Mouse (Mus musculus) cerebellum, adult (tissue): ENCODE results near the gene Cnfn.

ENCODE experiments used
- ATAC-seq: cut with Nextera tagmentation; 2 replicates; pipeline ENCODE4 v1.9.2; 2017; ENCODE audit warnings: mild to moderate bottlenecking, moderate library complexity, mixed read lengths; ENCODE audit not compliant: insufficient number of reproducible peaks, low FRiP score, low TSS enrichment

Gene Cnfn

DNA sequence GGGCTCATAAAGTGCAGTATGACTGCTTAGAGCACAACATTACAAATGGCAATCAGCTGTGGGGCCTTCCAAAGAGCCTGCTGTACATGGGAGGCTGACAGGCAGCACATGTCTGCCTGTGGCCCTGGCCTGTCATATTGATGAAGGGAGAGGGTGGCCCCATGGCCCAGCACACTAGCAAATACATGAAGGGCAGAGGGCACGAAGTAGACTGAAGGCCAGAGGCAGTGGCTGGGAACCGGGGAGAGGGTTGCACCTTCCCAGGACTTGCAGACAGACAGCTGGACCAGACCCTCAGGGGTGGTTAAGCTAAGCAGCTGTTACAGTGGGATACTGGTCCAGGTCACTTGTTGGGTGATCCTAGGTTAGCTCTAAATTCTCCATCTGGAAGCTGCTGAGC is 21.5 kb upstream of the Cnfn start:
- ATAC-seq, result no peak

DNA sequence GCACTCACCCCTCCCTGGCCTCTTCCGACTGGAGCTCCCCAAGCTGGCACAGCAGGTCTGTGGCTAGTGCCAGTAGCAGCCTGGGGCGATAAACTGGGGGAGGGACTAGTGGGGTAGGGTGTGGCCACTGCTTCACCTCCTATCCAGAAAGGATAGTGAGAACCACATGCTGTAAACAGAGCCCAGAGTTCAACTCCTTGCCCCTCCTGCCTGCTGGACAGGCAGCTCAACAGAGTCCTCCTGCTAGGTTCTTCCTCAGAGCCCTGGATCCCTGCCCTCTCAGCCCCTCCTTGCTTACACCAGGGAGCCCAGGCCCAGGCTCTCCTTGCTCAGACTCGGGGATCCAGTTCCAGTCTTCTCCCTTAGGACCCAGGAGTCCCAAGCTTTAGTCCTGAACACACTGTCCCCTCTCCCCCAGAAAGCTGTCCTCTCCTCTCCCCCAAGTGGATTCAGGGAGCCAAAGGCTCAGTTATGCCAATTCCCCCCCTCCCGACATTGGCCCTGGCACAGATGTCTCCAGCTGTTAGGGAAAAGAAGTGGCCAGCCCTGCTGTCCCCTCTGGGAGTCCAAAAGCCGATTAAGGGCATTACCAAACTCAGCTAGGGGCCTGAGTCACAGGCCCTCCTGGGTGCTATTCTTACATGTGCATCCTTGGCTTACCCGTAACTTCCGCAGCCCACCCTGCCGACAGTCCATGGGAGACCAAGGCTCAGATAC is 20.7 kb upstream of the Cnfn start:
- no peak for ATAC-seq

DNA sequence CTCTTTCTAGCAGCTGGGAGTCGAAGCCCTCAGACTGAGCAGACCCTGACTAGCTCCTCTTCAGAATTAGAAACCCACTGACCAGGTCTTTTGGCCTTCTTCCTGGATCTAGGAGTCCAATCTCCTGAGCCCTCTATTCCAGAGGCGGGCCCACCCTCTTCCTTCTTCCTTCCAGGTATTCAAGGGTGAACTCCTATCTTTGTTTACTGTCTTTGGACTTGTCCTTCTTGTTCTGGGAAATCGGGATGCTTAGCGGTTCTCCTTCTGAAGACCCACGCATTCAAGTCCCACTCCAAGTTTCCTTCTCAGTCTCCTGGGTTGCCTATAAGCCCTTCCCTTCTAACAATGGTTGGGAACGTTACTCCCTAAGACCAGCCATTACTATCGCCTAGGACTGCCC is 19.4 kb upstream of the Cnfn start:
- ATAC-seq, result no peak

DNA sequence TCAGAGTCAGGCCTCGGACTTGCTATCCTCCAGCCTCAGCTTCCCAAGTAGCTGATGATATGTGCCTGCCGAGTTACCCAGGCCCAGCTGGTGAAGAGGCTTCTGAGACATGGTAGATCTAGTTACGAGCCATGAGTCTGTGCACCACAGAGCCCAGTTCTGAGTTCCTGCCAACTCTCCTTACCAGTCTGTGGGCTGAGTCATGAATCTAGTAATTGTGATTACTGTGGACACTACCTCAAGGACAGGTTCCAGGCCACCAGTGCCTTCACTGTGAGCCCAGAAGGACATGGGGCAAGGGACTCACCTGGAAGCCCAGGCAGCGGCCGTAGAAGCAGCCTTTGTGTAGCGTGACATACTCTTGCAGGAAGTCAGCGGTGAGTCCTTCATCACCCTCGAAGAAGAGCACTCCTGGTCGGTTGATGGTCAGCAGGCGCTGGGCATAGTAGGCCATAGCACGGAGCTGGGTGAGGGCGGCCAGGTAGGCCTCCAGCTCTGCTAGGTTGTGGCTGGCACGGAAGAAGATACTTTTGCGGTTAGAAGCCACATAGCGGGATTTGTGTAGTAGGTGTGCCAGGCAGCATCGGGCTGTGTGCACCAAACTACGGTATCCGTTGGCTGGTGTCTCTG is 18.4 kb upstream of the Cnfn start:
- ATAC-seq, result no peak

- ATAC-seq, result no peak
These were observed 16.5 kb upstream of the Cnfn start for GRCm38 (mm10) chr7:25385850-25386555.

- no peak for ATAC-seq
These were observed 15.7 kb upstream of the Cnfn start for GRCm38 (mm10) chr7:25385259-25385658.

GRCm38 (mm10) chr7:25384818-25385217 is 15.3 kb upstream of the Cnfn start:
- ATAC-seq, result no peak

- no peak for ATAC-seq
These were observed 14.8 kb upstream of the Cnfn start for GRCm38 (mm10) chr7:25384318-25384717.

DNA sequence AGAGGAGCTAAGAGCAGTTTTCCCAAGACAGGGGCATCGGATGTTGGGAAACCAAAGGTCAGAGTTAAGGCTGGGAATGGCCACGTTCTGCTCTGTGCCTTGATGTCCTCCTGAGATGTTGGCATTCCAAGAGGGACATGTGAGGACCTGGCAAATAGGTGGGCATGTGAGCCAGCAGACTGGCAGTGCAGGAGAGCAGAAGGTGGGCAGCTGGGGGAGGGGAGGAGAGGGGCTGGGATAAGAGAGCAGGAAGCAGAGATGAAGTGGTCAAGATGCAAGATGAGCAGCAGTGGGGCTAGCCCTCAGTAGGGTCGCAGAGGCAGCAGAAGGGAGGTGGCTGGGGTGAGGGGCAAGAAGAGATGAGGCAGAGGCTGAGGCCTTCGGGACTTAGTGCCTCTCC is 14.4 kb upstream of the Cnfn start:
- no peak for ATAC-seq

DNA sequence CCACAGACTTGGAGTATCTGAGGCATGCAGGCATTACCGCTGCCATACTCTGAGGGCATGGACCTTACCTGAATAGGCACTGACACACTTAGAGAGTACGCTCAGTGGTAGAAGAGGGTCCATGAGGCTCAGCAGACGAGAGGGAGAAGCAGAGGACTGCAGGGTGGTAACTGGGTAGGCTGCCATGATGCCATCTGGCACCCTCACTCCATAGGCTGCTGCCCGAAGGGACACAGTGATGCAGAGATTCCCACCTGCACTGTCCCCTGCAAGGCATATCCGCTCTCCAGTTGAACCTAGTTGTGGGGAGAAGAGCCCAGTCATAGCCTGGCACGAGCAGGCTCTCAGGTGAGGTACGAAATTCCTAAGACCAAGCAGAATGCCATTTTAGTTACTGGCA is 13.9 kb upstream of the Cnfn start:
- no peak for ATAC-seq

- ATAC-seq, result no peak
These were observed 13.0 kb upstream of the Cnfn start for GRCm38 (mm10) chr7:25382541-25382940.

DNA sequence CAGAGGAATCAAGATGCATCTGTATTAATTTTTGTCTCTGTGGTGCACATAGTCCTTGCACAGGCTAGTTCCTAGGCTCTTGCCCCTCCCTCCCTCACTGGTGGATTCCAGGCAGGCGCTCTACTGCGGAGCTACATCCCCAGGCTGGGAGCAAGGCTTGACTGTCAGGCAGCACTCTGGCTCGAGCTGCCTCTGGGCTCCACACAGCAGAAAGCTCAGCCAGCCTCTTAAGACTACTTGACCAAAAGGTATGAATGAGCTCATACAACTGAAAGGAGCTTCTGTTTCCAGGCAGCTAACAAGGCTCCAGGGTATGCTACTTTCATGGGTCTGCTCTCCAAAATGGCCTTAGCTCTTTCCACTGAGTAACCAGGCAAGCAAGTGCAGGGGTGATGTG is 11.8 kb upstream of the Cnfn start:
- ATAC-seq, result no peak

GRCm38 (mm10) chr7:25380392-25381283 is 11.1 kb upstream of the Cnfn start:
- no peak for ATAC-seq

GRCm38 (mm10) chr7:25379551-25380351 is 10.2 kb upstream of the Cnfn start:
- no peak for ATAC-seq

DNA sequence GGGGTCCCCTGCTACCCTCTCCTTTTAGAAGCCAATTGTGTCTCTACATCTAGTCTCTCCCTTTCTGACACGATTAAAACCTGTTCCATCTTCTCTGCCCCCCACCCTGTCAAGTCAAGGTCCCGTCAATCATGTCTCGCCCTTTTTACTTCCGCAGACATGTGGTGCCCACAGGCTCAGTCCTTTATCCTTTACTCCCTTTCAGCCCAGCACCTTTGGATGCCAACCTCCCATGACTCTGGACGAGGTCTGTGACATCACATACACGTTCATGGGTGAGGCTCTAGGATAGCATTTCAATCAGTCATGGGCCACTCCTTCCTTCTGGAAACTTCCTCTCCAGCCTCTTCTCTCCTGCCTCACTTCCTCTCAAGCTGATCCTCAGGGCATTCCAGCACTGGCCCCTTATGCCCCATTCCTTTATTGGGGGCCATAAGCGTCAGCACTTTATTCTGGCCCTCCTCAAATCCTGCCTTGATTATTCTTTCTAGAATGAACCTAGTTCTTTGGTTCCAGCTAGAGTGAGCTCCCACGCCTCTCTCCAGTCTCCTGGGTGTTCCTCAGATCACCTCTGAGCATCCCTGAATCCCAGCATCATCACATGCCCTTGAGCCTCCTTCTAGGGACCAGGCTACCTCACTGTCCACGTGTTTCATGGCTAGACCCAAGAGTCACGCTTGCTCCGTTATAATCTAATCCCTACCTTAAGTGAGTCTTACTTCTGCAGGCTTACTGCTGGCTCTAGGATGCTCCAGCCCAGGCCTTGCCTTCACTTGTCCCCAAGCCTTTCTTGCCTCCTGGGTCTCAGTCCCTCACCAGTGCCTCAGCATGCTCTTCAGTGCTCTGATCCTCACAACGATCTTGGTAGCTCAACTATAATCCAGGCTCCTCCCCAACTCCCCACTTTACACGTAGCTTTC is 8.9 kb upstream of the Cnfn start:
- ATAC-seq, result no peak

DNA sequence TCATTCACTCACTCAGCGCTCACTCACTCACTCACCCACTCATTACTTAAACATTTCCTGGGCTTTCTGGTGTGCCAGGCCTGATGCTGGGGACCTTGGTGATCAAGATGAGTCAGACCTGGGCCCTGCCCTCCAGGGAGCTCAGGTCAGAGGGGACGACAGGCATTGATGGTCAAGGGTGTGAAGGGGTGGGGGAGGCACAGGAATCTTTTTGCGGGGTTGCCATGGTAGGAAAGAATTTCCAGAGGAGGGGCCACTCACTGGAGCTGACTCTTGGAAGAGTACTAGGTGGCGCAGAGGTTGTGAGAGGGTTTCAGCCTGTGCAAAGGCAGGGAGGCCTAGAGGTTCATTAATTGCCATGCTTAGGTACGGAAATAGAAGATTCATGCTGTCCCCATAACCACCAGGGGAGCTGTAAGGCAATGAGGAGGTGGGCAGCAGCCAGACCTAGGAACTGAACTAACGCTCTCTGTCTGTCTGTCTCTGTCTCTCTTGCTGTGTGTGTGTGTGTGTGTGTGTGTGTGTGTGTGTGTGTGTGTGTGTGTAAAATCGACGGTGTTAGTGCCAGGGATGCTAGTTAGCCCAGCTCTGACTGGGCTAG is 7.7 kb upstream of the Cnfn start:
- ATAC-seq, result no peak

GRCm38 (mm10) chr7:25376556-25376955 is 7.0 kb upstream of the Cnfn start:
- ATAC-seq, result peak; percentile 83

- ATAC-seq, result no peak
These were observed 2.9 kb upstream of the Cnfn start for GRCm38 (mm10) chr7:25372441-25372840.
